Mouse (Mus musculus): Measurements from ENCODE around the gene Mroh8. TPM values are rescaled to one million over a fixed set of nuclear protein-coding genes. Genes with fewer than 3 reads are reported as not detected.
A peak's percentile ranks its signal among the peaks of the same experiment; 100 is the strongest.
"Not testable (repeated sequence)": the region's sequence is repeated elsewhere in the genome, so short reads cannot be mapped to it uniquely, and the experiment has no call there.

Gene Mroh8
- total RNA-seq, 1 experiment from 2014 or later, result not detected

DNA sequence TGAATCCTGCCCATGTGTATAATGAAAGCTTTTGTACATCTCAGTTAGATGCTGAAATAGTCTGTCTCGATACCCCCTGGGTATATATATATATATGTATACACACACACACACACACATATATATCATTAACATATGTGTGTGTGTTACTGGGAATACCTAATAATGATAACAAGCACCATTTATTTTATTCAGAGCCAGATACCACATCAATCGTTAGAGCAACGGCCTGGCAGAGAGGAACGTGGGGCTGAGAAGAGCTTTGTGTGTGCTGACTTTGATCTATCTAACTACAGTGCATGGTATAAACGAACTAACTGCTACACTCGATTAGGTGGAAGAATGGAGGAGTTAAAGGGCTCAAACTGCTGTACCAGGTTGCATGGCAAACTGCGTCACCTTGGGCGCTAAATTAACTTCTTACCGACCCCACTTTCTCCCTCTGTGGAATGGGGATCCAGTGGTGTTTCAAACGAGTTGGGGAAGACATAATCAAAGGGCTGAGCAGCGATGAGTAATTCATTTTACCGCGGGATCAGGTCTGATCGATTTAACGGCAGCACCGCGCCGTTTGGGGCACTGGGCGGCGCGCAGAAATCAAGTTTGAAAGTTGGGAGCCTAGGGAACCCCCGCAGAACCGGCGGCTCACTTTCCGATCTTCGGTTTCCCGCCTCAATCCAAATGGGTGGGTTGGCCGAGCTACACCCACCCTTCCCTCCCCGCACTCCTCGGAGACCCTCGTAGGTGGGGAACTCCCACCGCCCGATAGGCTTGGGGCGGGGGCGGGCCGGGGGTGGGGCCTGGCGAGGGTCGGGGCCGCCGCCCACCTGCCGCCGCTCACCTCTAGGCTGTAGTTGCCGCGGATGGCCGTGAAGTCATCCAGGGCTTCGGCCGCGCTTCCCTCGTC, 75.6 kb downstream of the Mroh8 start:
- ATAC-seq (ENCODE audit: extremely low read depth, insufficient number of reproducible peaks, low FRiP score, poor library complexity, severe bottlenecking), result peak; percentile 25; the same call in 1 of the 2 replicates

DNA sequence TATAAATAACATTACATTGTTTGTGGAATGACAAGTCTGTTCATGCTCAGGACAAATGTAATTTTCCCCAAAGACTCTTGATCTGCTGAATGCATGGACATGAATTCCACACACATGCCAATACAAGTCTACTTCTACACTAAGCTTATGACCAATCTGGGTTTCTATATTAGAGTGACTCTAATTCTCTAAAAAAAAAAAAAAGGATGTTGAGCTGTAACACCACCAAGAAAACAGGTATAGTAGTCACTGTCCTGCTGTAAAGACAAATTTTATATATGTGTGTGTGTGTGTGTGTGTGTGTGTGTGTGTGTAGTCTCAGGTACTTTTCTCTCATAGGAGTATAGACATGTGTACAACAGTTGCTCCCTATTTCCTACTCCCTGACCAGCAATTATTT, 76.3 kb downstream of the Mroh8 start:
- no peak for ATAC-seq (ENCODE audit: extremely low read depth, insufficient number of reproducible peaks, low FRiP score, poor library complexity, severe bottlenecking)

DNA sequence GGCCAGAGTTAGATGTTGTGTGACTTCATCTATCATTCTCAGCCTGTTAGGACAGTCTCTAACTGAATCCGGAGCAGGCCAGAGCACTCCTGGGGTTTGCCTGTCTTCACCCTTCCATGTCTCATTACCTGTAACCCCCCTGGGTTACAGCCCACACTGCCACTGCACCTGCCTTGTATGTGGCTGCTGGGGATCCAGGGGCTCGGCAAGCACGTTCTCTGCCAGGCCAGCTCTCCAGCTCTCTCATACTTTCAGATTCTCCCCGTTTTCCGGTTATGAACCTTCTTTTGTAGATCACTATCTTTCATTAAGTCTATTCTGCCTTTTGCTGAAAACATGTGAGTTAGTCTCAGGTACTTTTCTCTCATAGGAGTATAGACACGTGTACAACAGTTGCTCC, 77.0 kb downstream of the Mroh8 start:
- ATAC-seq (ENCODE audit: extremely low read depth, insufficient number of reproducible peaks, low FRiP score, poor library complexity, severe bottlenecking), result no peak

DNA sequence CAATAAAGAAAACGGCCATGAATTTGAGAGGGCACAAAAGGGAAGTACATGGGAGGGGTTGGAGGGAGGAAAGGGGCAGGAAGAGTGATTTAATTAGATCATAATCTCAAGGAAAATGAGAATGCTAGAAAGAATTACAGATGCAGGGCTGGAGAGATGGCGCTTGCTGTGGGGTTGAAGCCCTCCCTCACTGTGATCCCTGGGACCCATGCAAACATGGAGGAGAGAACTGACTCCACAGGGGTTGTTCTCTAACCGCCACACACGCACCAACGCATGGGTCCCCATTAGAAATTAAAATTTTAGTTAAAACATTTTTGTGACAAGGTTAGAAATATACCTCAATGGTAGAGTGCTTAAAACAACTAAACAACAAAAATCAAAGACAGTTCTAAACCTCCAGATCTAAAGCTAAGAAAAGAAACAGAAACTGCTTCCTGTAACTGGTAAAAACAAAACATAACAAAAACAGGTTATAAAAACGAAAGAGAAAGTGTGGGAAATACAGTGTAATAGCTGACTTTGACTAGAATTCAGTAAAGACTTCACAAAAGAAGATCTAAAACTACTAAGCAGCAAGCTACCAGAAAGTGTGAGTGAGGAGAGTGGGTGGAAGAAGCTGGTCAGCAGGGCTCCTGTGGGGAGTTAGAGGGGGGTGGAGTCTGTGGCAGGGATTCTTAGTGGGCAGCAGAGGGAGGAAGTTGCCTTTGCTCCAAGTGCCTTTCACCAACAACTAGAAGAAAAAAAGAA, 78.1 kb downstream of the Mroh8 start:
- peak; percentile 46; the same call in 1 of the 2 replicates for ATAC-seq (ENCODE audit: extremely low read depth, insufficient number of reproducible peaks, low FRiP score, poor library complexity, severe bottlenecking)

- not testable (repeated sequence) for ATAC-seq (ENCODE audit: extremely low read depth, insufficient number of reproducible peaks, low FRiP score, poor library complexity, severe bottlenecking)
Measured at GRCm38 (mm10) chr2:157198405-157198804, 80.9 kb downstream of the Mroh8 start.

DNA sequence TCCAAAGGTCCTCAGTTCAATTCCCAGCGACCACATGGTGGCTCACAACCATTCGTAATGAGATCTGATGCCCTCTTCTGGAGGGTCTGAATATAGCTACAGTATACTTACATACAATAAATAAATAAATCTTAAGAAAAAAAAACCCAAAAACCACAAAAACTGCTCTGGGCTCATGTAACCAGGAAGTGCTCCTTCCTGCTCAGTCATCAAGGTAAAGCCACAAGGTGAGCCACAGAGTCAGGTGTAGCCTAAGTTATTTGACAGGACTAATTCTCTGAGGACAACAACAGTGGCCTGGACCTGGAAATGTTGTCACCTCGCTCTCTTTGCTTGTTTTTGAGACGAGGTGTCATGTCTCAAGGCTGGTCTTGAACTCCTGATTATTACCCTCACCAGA, 88.7 kb downstream of the Mroh8 start:
- no peak for ATAC-seq (ENCODE audit: extremely low read depth, insufficient number of reproducible peaks, low FRiP score, poor library complexity, severe bottlenecking)

GRCm38 (mm10) chr2:157187223-157187622, 92.1 kb downstream of the Mroh8 start:
- no peak for ATAC-seq (ENCODE audit: extremely low read depth, insufficient number of reproducible peaks, low FRiP score, poor library complexity, severe bottlenecking)

DNA sequence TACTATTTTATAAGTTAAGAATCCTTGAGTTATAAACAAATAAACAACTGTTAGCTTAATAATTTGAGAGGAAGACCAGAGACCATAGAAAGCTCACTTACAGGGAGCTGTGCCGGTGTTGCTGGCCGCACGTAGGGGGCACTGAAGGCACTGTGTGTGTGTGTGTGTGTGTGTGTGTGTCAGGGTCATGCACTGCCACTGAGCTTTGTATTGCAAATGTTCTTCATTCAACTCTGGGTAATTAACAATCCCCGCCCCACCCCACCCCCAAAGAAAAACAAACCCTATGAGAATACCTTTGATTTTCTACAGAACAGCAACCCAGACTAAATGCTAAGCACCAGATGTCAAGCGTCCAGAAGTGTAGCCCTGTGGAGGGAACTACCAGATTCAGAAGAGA, 92.8 kb downstream of the Mroh8 start:
- no peak for ATAC-seq (ENCODE audit: extremely low read depth, insufficient number of reproducible peaks, low FRiP score, poor library complexity, severe bottlenecking)

DNA sequence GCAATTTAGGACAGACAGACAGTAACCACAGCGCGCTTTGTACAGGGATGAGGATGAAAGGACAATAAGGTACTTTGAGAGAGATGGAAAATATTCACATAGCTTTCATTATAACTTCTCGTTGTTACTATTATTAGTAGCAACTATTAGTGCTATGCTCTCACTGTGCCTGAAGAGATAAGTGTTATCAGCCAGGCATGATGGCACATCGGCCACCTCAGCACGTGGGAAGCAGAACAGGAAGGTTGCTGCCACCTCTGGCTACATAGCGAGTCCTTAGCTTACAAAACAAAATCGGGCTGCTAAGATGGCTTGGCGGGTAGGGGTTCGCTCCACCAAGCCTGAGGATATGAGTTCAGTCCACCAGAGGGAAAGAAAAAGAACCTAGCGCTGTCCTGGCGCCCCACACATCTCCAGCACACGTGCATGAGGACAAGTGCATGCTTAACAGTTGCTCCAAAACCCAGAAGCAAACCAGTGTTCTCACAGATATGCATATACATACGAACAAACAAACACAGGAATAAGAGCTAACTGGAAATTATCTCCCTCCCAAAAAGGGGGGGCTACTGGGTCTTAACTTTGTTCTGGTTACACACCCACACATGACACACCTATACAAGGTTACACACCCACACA, 94.2 kb downstream of the Mroh8 start:
- no peak for ATAC-seq (ENCODE audit: extremely low read depth, insufficient number of reproducible peaks, low FRiP score, poor library complexity, severe bottlenecking)

GRCm38 (mm10) chr2:157178167-157178566, 101.2 kb downstream of the Mroh8 start:
- no peak for ATAC-seq (ENCODE audit: extremely low read depth, insufficient number of reproducible peaks, low FRiP score, poor library complexity, severe bottlenecking)

- no peak for ATAC-seq (ENCODE audit: extremely low read depth, insufficient number of reproducible peaks, low FRiP score, poor library complexity, severe bottlenecking)
Measured at GRCm38 (mm10) chr2:157176248-157176647, 103.1 kb downstream of the Mroh8 start.

- no peak for ATAC-seq (ENCODE audit: extremely low read depth, insufficient number of reproducible peaks, low FRiP score, poor library complexity, severe bottlenecking)
Measured at GRCm38 (mm10) chr2:157174416-157174815, 104.9 kb downstream of the Mroh8 start.

- ATAC-seq (ENCODE audit: extremely low read depth, insufficient number of reproducible peaks, low FRiP score, poor library complexity, severe bottlenecking), result no peak
Measured at GRCm38 (mm10) chr2:157173555-157173954, 105.8 kb downstream of the Mroh8 start.

- no peak for ATAC-seq (ENCODE audit: extremely low read depth, insufficient number of reproducible peaks, low FRiP score, poor library complexity, severe bottlenecking)
Measured at GRCm38 (mm10) chr2:157172984-157173383, 106.4 kb downstream of the Mroh8 start.

DNA sequence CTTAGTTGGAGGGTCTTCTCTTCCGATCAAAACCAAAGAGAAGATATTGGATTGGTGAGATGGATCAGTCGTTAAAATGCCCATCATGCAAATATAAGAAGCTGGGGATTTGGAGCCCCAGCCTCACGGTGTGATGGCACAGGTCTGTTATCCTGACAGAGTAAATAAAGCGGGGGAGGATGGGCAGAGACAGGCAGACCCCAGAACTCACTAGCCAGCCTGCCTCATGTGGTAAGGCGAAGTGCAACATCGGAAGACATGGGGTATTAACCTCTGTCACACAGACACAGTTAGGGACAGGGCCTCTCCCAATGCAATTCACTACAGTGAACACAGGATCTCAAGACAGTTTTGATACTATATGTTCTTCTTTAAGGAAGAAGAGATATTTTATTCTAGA, 108.7 kb downstream of the Mroh8 start:
- ATAC-seq (ENCODE audit: extremely low read depth, insufficient number of reproducible peaks, low FRiP score, poor library complexity, severe bottlenecking), result no peak

GRCm38 (mm10) chr2:157170166-157170565, 109.2 kb downstream of the Mroh8 start:
- no peak for ATAC-seq (ENCODE audit: extremely low read depth, insufficient number of reproducible peaks, low FRiP score, poor library complexity, severe bottlenecking)

DNA sequence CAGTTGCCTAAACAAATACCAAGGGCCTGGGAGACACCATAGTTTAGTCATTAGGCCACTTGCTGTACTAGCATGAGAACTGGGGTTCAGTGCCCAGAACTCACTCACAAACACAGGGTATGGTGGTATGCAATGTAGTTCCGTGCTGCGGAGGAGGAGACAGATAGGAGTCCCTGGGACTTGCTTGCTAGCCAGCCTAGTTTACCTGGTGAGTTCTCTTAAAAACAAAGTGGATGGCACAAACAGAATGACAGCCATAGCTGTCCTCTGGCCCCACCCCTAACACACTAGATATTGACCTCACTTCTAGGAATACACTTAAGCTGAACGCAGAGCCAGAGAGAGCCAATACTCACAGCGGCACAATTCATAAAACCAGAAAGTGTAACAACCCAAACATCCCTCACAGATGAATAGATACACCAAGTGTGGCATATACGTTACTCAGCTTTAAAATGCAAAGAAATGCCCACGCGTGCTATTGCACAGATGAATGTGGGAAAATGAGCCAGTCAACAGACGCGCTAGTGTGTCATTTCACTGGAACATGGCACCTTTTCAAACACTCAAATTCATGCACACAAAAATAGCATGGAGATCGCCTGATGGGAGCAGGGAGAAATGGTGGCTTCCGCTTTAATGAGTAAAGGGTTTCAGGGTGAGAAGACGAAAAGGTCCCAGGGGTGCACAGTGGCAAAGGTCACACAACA, 112.8 kb downstream of the Mroh8 start:
- no peak for ATAC-seq (ENCODE audit: extremely low read depth, insufficient number of reproducible peaks, low FRiP score, poor library complexity, severe bottlenecking)

DNA sequence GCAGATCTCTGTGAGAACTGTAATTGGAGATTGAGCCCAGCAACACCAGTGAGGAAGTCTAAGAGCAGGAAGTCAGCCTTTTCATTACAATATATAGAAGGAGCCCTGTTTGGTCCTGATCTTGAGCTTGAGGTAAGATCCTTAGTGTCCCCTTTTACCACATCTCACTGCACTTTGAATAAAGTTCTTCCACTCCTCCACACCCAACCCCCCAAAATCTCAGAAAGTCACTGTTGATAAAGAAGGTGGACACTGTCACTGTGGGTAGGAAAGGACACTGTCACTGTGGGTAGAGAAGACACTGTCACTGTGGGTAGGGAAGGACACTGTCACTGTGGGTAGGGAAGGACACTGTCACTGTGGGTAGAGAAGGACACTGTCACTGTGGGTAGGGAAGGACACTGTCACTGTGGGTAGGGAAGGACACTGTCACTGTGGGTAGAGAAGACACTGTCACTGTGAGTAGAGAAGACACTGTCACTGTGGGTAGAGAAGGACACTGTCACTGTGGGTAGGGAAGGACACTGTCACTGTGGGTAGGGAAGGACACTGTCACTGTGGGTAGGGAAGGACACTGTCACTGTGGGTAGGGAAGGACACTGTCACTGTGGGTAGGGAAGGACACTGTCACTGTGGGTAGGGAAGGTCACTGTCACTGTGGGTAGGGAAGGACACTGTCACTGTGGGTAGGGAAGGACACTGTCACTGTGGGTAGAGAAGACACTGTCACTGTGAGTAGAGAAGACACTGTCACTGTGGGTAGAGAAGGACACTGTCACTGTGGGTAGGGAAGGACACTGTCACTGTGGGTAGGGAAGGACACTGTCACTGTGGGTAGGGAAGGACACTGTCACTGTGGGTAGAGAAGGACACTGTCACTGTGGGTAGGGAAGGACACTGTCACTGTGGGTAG, 113.8 kb downstream of the Mroh8 start:
- peak; percentile 79 for ATAC-seq (ENCODE audit: extremely low read depth, insufficient number of reproducible peaks, low FRiP score, poor library complexity, severe bottlenecking)

Measured in neutrophil, adult 5-6 weeks (primary cell).